Mouse (Mus musculus): ENCODE data around the gene Ppip5k2. TPM values are rescaled to one million over a fixed set of nuclear protein-coding genes. Genes with fewer than 3 reads are reported as not detected.

Gene Ppip5k2
- polyA plus RNA-seq, 1 experiment from 2014 or later = 75.6 TPM

DNA sequence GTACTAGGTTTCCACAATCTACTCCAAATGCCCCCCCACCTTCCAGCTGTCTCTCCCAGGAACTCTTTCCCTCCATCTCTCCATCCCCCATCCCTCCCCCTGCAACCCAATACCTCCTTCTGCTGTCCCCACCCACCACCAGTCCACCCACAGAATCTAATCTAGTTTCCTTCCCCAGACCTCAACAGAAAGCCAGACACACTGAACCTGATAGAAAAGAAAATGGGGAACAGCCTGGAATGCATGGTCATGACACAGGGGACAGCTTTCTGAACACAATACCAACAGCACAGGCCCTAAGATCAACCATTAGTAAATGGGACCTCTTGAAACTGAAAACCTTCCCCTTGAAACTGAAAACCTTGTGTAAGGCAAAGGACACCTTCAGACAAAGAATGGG, 76.4 kb downstream of the Ppip5k2 start:
- Histone ChIP-seq H3K27ac (no peak overlapping the region), H3K9ac (no peak overlapping the region), H3K27me3 (ENCODE audit: control insufficient read depth, insufficient read depth, low read length) (no peaks in the 10 kb centered on the region), H3K4me3 (replicated peaks; ENCODE audit: low read length) (no peak overlapping the region), H3K4me2 (replicated peaks) (no peak overlapping the region), H3K4me1 (replicated peaks; ENCODE audit: control insufficient read depth, insufficient read depth, low read length) (no peaks in the 10 kb centered on the region), H3K36me3 (replicated peaks; ENCODE audit: control insufficient read depth, insufficient read depth) (no peaks in the 10 kb centered on the region), H3K9me3 (ENCODE audit: control insufficient read depth, low read length) (no peaks in the 10 kb centered on the region)
- ATAC-seq (ENCODE audit: low FRiP score) (no peak), DNase-seq (ENCODE audit: low spot score) (peak; percentile 5)

- no peak overlapping the region for H3K9ac ChIP-seq
- H3K9me3 ChIP-seq (ENCODE audit: control insufficient read depth, low read length) = no peaks in the 10 kb centered on the region
- ATAC-seq (ENCODE audit: low FRiP score) (no peak), DNase-seq (ENCODE audit: low spot score) (peak; percentile 67)
- H3K27ac ChIP-seq = no peak overlapping the region
- no peaks in the 10 kb centered on the region for H3K4me1 ChIP-seq (replicated peaks; ENCODE audit: control insufficient read depth, insufficient read depth, low read length)
- H3K36me3 ChIP-seq (replicated peaks; ENCODE audit: control insufficient read depth, insufficient read depth) = no peaks in the 10 kb centered on the region
- H3K4me3 ChIP-seq (replicated peaks; ENCODE audit: low read length) = no peak overlapping the region
- H3K27me3 ChIP-seq (ENCODE audit: control insufficient read depth, insufficient read depth, low read length) = no peaks in the 10 kb centered on the region
- no peak overlapping the region for H3K4me2 ChIP-seq (replicated peaks)
- WGBS = 12% methylated on average over 3 of the region's 3 CpGs
Observed at GRCm38 (mm10) chr1:97688756-97689155, 81.5 kb downstream of the Ppip5k2 start.

DNA sequence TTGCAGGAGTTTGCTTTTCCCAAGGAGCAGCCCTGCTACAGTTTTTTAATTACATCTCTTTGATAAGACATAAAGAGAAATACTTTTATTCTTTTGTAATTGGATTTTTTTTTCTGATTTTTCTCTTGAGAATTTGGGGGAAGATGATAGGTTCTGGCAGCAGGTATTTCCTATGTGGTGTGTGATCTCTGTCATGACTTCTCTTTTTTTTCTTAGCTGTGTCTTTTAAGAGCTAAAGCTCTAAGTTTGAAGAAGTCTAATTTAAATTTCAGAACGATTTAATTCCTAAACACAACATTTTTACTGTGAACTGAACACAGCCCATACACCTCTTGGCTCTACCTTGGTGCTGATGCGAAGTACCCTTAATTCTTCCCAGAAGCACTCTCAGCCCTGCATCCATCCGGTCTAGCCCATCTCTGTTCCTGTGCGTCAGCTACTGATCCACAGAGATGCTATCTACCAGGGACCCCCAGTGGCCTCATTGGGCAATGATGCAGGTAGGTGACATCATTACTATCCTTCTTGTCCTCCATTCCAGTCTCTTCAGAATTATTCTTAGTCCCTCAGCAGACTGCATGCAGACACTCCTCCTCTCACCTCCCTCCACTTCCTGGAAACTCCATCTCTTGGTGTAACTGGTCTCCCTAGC, 93.6 kb downstream of the Ppip5k2 start:
- Histone ChIP-seq H3K36me3 (replicated peaks; ENCODE audit: control insufficient read depth, insufficient read depth) (no peaks in the 10 kb centered on the region), H3K27me3 (ENCODE audit: control insufficient read depth, insufficient read depth, low read length) (no peaks in the 10 kb centered on the region), H3K4me2 (replicated peaks) (no peak overlapping the region), H3K9ac (no peak overlapping the region), H3K4me3 (replicated peaks; ENCODE audit: low read length) (no peak overlapping the region), H3K9me3 (ENCODE audit: control insufficient read depth, low read length) (no peaks in the 10 kb centered on the region), H3K4me1 (replicated peaks; ENCODE audit: control insufficient read depth, insufficient read depth, low read length) (no peaks in the 10 kb centered on the region), H3K27ac (no peak overlapping the region)
- ATAC-seq (ENCODE audit: low FRiP score) = no peak
- DNase-seq (ENCODE audit: low spot score) = peak; percentile 2
- 80% methylated on average over 4 of the region's 4 CpGs for WGBS

GRCm38 (mm10) chr1:97676115-97676514, 94.1 kb downstream of the Ppip5k2 start:
- H3K9ac ChIP-seq = no peak overlapping the region
- H3K4me3 ChIP-seq (replicated peaks; ENCODE audit: low read length) = no peak overlapping the region
- H3K9me3 ChIP-seq (ENCODE audit: control insufficient read depth, low read length) = no peaks in the 10 kb centered on the region
- DNase-seq (ENCODE audit: low spot score) (peak; percentile 9), ATAC-seq (ENCODE audit: low FRiP score) (no peak)
- no peak overlapping the region for H3K27ac ChIP-seq
- 48% methylated on average over 2 of the region's 2 CpGs for WGBS
- H3K4me1 ChIP-seq (replicated peaks; ENCODE audit: control insufficient read depth, insufficient read depth, low read length) = no peaks in the 10 kb centered on the region
- no peaks in the 10 kb centered on the region for H3K36me3 ChIP-seq (replicated peaks; ENCODE audit: control insufficient read depth, insufficient read depth)
- H3K4me2 ChIP-seq (replicated peaks) = no peak overlapping the region
- H3K27me3 ChIP-seq (ENCODE audit: control insufficient read depth, insufficient read depth, low read length) = no peaks in the 10 kb centered on the region

- H3K36me3 ChIP-seq (replicated peaks; ENCODE audit: control insufficient read depth, insufficient read depth) = no peaks in the 10 kb centered on the region
- no peaks in the 10 kb centered on the region for H3K4me1 ChIP-seq (replicated peaks; ENCODE audit: control insufficient read depth, insufficient read depth, low read length)
- H3K27me3 ChIP-seq (ENCODE audit: control insufficient read depth, insufficient read depth, low read length) = no peaks in the 10 kb centered on the region
- WGBS = 73% methylated on average over 2 of the region's 2 CpGs
- H3K4me3 ChIP-seq (replicated peaks; ENCODE audit: low read length) = no peak overlapping the region
- no peaks in the 10 kb centered on the region for H3K9me3 ChIP-seq (ENCODE audit: control insufficient read depth, low read length)
- H3K27ac ChIP-seq = no peak overlapping the region
- peak; percentile 22 for DNase-seq (ENCODE audit: low spot score)
- H3K9ac ChIP-seq = no peak overlapping the region
- ATAC-seq (ENCODE audit: low FRiP score) = no peak
- no peak overlapping the region for H3K4me2 ChIP-seq (replicated peaks)
Observed at GRCm38 (mm10) chr1:97672849-97673248, 97.4 kb downstream of the Ppip5k2 start.

DNA sequence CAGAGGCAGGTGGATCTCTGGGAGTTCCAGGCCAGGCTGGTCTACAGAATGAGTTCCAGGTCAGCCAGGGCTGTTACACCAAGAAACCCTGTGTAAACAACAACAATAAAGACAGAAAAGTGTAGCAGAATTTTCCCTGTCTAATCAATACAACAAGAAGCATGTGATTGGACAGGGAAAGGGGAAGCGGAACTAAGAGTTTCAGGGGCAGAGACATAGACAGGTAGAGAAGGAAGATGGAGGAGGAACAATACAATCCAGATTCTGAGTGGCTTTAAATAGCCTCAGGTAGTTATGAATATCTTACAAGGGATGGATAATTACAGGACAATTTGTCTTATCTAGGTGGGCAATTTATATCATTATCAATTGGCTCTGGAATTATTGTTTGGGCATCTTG, 102.9 kb downstream of the Ppip5k2 start:
- H3K4me1 ChIP-seq (replicated peaks; ENCODE audit: control insufficient read depth, insufficient read depth, low read length) = no peaks in the 10 kb centered on the region
- H3K27ac ChIP-seq = no peak overlapping the region
- no peaks in the 10 kb centered on the region for H3K9me3 ChIP-seq (ENCODE audit: control insufficient read depth, low read length)
- no peak overlapping the region for H3K4me3 ChIP-seq (replicated peaks; ENCODE audit: low read length)
- ATAC-seq (ENCODE audit: low FRiP score) (no peak), DNase-seq (ENCODE audit: low spot score) (peak; percentile 18)
- H3K9ac ChIP-seq = no peak overlapping the region
- WGBS = 97% methylated on average over 1 of the region's 1 CpGs
- H3K27me3 ChIP-seq (ENCODE audit: control insufficient read depth, insufficient read depth, low read length) = no peaks in the 10 kb centered on the region
- H3K36me3 ChIP-seq (replicated peaks; ENCODE audit: control insufficient read depth, insufficient read depth) = no peaks in the 10 kb centered on the region
- H3K4me2 ChIP-seq (replicated peaks) = no peak overlapping the region

DNA sequence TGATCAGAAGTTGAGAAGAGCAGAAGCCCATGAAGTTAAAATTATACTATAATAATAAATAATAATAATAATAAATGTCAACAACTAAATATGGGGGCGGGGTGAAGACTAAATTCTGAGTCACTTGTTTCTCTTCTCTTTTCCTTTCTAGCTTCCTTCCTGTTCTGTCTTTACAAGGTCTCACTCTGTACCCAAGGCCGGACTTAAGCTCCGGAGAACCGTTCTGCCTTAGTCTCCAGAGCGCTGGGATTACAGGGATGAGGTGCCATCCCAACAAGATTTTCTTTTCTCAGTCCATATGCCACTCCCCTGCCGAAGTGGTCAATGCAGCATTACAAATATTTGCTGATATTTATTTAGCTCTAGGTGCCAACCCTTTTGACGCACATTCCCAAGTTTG, 107.9 kb downstream of the Ppip5k2 start:
- peak; percentile 27 for DNase-seq (ENCODE audit: low spot score)

GRCm38 (mm10) chr1:97661406-97662241, 108.6 kb downstream of the Ppip5k2 start, which contains the start of gene D1Ertd622e:
D1Ertd622e (minus strand) TSS chr1:97662074.
- H3K27ac ChIP-seq = peak within 1 kb of the TSS; percentile 99
- H3K27me3 ChIP-seq (ENCODE audit: control insufficient read depth, insufficient read depth, low read length) = no peaks in the 10 kb centered on the region
- H3K36me3 ChIP-seq (replicated peaks; ENCODE audit: control insufficient read depth, insufficient read depth) = no peaks in the 10 kb centered on the region
- peak within 1 kb of the TSS; percentile 66 for H3K4me2 ChIP-seq (replicated peaks)
- peak; percentile 85 for DNase-seq (ENCODE audit: low spot score)
- peaks cover 36% of the 10 kb centered on the region for H3K4me1 ChIP-seq (replicated peaks; ENCODE audit: control insufficient read depth, insufficient read depth, low read length)
- WGBS = under 1% methylated on average over 63 of the region's 106 CpGs
- peak within 1 kb of the TSS; percentile 92 for H3K4me3 ChIP-seq (replicated peaks; ENCODE audit: low read length)
- no peaks in the 10 kb centered on the region for H3K9me3 ChIP-seq (ENCODE audit: control insufficient read depth, low read length)
- H3K9ac ChIP-seq = peak within 1 kb of the TSS; percentile 97
- ATAC-seq (ENCODE audit: low FRiP score) = peak; percentile 94

More for the DNA sequence above, 107.9 kb downstream of the Ppip5k2 start:
- no peaks in the 10 kb centered on the region for H3K9me3 ChIP-seq (ENCODE audit: control insufficient read depth, low read length)
- peak overlapping the region; percentile 92 for H3K4me3 ChIP-seq (replicated peaks; ENCODE audit: low read length)
- H3K4me2 ChIP-seq (replicated peaks) = peak overlapping the region; percentile 66
- no peaks in the 10 kb centered on the region for H3K36me3 ChIP-seq (replicated peaks; ENCODE audit: control insufficient read depth, insufficient read depth)
- no peak for ATAC-seq (ENCODE audit: low FRiP score)
- H3K9ac ChIP-seq = peak overlapping the region; percentile 97
- WGBS = 17% methylated on average over 7 of the region's 7 CpGs
- H3K27ac ChIP-seq = peak overlapping the region; percentile 99
- H3K4me1 ChIP-seq (replicated peaks; ENCODE audit: control insufficient read depth, insufficient read depth, low read length) = peaks cover 29% of the 10 kb centered on the region
- H3K27me3 ChIP-seq (ENCODE audit: control insufficient read depth, insufficient read depth, low read length) = no peaks in the 10 kb centered on the region

- under 1% methylated on average over 74 of the region's 93 CpGs for WGBS
- Histone ChIP-seq H3K27me3 (ENCODE audit: control insufficient read depth, insufficient read depth, low read length) (no peaks in the 10 kb centered on the region), H3K4me2 (replicated peaks) (peak overlapping the region; percentile 66), H3K27ac (peak overlapping the region; percentile 99), H3K36me3 (replicated peaks; ENCODE audit: control insufficient read depth, insufficient read depth) (no peaks in the 10 kb centered on the region), H3K4me3 (replicated peaks; ENCODE audit: low read length) (peak overlapping the region; percentile 92), H3K4me1 (replicated peaks; ENCODE audit: control insufficient read depth, insufficient read depth, low read length) (peaks cover 42% of the 10 kb centered on the region), H3K9me3 (ENCODE audit: control insufficient read depth, low read length) (no peaks in the 10 kb centered on the region), H3K9ac (peak overlapping the region; percentile 97)
- ATAC-seq (ENCODE audit: low FRiP score) (peak; percentile 21), DNase-seq (ENCODE audit: low spot score) (peak; percentile 66)
Observed at GRCm38 (mm10) chr1:97660687-97661405, 109.4 kb downstream of the Ppip5k2 start.

All from hindbrain, embryonic 14.5 days (tissue).